Mouse (Mus musculus): ENCODE measurements around the gene Hemk1. TPM values are rescaled to one million over a fixed set of nuclear protein-coding genes. Genes with fewer than 3 reads are reported as not detected.

Gene Hemk1
- total RNA-seq, 2 experiments from 2014 or later: 12.9 to 17.4 TPM

Other genes with a start within 250 kb of the Hemk1 start
- gene Dock3, start 106.4 kb downstream of the Hemk1 start, total RNA-seq (2021): 1 to 10 TPM; 3.1 to 3.7 TPM
- 10 to 100 TPM; 42.8 to 55.6 TPM for gene Mapkapk3, start 48.5 kb downstream of the Hemk1 start, total RNA-seq (2021)
- gene Cish, start 42.3 kb downstream of the Hemk1 start, total RNA-seq (2021): 1 to 10 TPM; 7.9 to 9.9 TPM
- 1 to 10 TPM in 1 of 2 experiments, under 1 TPM in 1; 0.30 to 1.3 TPM for gene 6430571L13Rik, start 2.3 kb upstream of the Hemk1 start, total RNA-seq (2021)
- 1 to 10 TPM; 5.8 to 6.9 TPM for gene Cacna2d2, start 61.3 kb upstream of the Hemk1 start, total RNA-seq (2021)
- gene Tmem115, start 195.6 kb upstream of the Hemk1 start, total RNA-seq (2021): 10 to 100 TPM; 40.0 to 49.5 TPM
- 10 to 100 TPM; 12.8 to 20.2 TPM for gene Cyb561d2, start 203.8 kb upstream of the Hemk1 start, total RNA-seq (2021)
- gene Nprl2, start 203.9 kb upstream of the Hemk1 start, total RNA-seq (2021): 10 to 100 TPM; 25.8 to 30.9 TPM
- gene Zmynd10, start 208.9 kb upstream of the Hemk1 start, total RNA-seq (2021): 1 to 10 TPM; 1.0 to 1.1 TPM
- 10 to 100 TPM; 16.4 to 24.2 TPM for gene Rassf1, start 213.2 kb upstream of the Hemk1 start, total RNA-seq (2021)
- 10 to 100 TPM; 53.9 to 54.3 TPM for gene Tusc2, start 224.9 kb upstream of the Hemk1 start, total RNA-seq (2021)
- 10 to 100 TPM; 34.1 to 45.3 TPM for gene Hyal2, start 229.6 kb upstream of the Hemk1 start, total RNA-seq (2021)
- 10 to 100 TPM in 1 of 2 experiments, 1 to 10 TPM in 1; 9.2 to 15.7 TPM for gene Hyal1, start 238.6 kb upstream of the Hemk1 start, total RNA-seq (2021)
- gene Naa80, start 240.5 kb upstream of the Hemk1 start, total RNA-seq (2021): 10 to 100 TPM; 13.3 to 16.5 TPM
- 1 to 10 TPM; 1.4 to 1.7 TPM for gene Hyal3, start 242.5 kb upstream of the Hemk1 start, total RNA-seq (2021)
- 10 to 100 TPM; 38.0 to 41.1 TPM for gene Ifrd2, start 249.3 kb upstream of the Hemk1 start, total RNA-seq (2021)